Mouse (Mus musculus) E14TG2a.4 (cell line): ENCODE measurements at regions not wholly inside any gene's neighbourhood (a gene's known extent, or its start where the extent isn't known, plus 50 kb on each side); places are given as distances from the start of the nearest gene placed in this dataset.

ENCODE experiments used
- CTCF ChIP-seq: conservative IDR thresholded peaks from 2 replicates; pipeline ENCODE4 v1.5.1; 2014; ENCODE audit warnings: low read length
- NANOG ChIP-seq: IDR thresholded peaks from 2 replicates; pipeline ENCODE4 v1.6.1; 2014; ENCODE audit warnings: borderline replicate concordance, low read length, mixed read lengths
- POU5F1 ChIP-seq: IDR thresholded peaks from 2 replicates; pipeline ENCODE4 v1.6.1; 2014; ENCODE audit warnings: low read length, borderline replicate concordance

DNA sequence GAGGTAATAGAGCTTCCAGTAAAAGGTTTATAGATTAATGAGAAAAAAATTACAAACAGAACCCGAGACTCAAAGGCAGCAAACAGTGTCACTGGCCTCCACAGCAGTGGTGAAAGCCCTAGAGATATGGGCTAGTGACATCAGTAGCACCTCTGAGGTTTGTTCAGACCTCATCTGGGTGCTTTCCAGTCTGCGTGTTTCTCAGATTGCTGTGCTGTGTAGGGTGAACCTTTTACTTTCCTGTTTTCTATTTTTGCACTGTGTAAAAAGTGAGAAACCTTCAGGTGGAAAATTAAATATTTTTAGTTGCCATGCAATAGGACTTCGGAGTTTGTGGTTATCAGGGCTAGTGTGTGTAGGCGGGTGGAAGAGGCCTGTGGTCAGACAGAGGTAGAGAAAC, 79.2 kb upstream of the Trim52 start:
- TF ChIP-seq CTCF (no peak), NANOG (no peak), POU5F1 (no peak)
